Mouse (Mus musculus) cerebellum, postnatal 14 days (tissue): ENCODE measurements around the gene Coq8b.

Experiments used
- DNase-seq, 2 experiments: peaks; one replicate each; pipeline ENCODE4 v3.0.0; 2021; ENCODE audit warnings: mixed read lengths in 2 of 2

Coq8b gene

GRCm38 (mm10) chr7:27274916-27275315 lies 42.1 kb downstream of the Coq8b start:
- peak in 1 of 2 experiments; percentile 48 for DNase-seq

GRCm38 (mm10) chr7:27276021-27276420 lies 43.2 kb downstream of the Coq8b start:
- DNase-seq: no peak

GRCm38 (mm10) chr7:27277191-27277590 lies 44.4 kb downstream of the Coq8b start:
- DNase-seq: peak in 1 of 2 experiments; percentile 38

DNA sequence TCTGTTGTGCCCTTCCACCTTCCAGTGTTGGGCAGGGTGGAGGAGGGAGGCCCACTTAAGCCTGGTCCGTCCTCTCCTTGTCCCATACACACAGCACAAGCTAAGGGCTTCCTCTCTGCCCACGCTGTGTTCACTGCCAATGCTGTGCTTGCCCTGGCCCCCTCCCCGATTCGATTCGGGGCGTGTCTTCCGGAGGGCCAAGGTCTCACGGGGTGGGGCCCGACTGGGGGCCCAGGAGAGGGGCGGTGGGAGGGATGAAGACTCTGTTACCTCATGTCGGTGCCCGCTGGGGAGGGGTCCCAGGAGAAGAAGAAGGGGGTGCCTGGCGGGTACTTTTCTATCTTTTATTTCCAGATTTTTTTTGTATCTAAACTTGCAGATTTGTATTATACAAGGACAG lies 48.9 kb downstream of the Coq8b start:
- DNase-seq: no peak

DNA sequence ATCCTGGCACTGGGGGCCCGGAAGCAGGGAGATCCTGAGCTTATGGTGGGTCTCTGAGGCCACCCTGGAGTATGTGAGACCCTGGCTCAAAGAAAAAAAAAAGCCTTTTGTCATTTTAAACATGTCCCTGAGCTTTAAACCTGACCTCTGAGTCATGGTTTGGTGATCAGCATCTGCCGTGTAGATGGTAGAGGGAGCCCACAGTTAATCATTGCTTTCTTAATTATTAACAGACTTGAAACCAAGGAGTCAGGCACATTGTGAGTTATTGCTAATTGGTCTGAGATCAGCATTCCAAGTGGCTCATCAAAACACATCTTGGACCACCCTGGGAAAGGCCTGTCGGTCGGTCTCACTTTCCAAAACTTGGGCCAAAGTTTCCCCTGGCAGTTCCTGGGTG lies 49.4 kb downstream of the Coq8b start:
- no peak for DNase-seq

GRCm38 (mm10) chr7:27284865-27285697 lies 52.3 kb downstream of the Coq8b start:
- peak; percentile 61 to 69 for DNase-seq

GRCm38 (mm10) chr7:27285698-27286066 lies 52.9 kb downstream of the Coq8b start:
- DNase-seq: peak; percentile 83 to 86

- no peak for DNase-seq
Measured at GRCm38 (mm10) chr7:27288732-27289131, 55.9 kb downstream of the Coq8b start.

GRCm38 (mm10) chr7:27290555-27290954 lies 57.7 kb downstream of the Coq8b start:
- no peak for DNase-seq

DNA sequence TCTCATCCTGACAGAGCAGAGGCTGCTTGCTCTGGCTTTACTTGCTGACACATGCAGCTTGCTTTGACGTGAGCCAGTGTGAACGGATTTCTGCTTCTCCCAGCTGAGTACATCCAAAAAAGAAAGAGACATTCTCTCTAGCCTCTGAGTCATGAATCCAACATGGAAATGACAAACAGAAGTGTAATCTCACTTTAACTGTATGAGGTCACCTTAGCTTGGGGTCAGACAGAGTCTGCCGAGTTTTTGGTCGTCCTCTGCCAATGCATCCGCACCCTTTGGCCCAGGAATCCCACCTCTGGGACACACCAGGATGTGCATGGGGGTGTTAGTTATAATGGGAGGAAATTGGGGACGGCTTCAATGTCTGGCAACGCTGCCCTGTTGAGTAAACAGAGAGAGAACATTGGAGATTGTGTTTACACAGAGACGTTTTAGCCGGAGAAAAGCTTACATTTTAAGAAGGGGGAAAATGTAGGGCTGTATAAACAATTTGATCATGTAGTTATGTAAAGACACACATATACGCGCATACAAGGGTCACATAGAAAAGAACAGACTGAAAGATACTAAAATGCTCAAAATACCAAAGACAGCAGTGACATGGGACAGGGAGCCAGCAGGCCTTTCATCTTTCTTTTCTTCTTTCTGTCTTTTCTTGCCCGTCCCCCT lies 59.1 kb downstream of the Coq8b start:
- DNase-seq: no peak

GRCm38 (mm10) chr7:27295956-27296355 lies 63.1 kb downstream of the Coq8b start:
- DNase-seq: no peak

DNA sequence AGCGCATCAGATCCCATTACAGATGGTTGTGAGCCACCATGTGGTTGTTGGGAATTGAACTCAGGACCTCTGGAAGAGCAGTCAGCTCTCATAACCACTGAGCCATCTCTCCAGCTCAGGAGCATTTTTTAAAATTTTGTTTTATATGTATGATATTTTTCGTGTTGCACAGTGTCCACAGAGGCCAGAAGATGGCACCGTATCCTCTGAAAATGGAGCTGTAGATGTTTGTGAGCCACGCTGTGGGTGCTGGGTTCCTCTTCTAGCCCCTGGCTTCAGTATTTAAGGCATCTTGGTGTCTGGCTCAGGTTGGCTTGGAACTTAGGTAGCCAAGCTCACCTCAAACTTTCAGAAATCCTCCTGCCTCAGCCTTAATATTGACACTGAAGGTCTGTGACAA lies 63.7 kb downstream of the Coq8b start:
- no peak for DNase-seq

DNA sequence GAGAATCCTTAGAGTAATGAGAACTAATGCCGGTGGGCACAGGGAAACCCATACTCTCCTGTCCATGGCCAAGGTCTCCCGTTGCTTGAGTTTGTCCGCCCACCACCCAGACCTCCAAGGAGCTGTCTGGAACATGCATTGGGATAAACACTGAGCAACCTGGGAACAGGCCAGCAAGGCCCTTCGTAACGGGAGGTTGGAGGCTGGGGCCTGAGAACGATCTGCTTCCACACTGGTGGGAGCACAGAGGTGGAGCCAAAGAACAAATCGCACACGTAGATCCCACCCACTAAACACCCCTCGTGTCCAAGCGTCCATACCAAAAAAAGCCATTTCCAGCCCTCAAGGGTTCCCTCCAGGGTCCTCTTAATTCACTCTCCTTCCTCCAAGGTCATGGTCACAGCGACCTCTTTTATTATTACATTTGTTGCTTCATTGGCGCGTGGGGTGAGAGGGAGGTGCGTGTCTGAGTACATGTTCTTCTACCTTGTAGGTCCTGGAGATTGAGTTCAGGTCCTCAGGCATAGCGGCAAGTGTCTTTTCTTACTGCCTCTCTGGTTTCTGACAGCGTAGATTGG lies 65.3 kb downstream of the Coq8b start:
- DNase-seq: peak in 1 of 2 experiments; percentile 48

DNA sequence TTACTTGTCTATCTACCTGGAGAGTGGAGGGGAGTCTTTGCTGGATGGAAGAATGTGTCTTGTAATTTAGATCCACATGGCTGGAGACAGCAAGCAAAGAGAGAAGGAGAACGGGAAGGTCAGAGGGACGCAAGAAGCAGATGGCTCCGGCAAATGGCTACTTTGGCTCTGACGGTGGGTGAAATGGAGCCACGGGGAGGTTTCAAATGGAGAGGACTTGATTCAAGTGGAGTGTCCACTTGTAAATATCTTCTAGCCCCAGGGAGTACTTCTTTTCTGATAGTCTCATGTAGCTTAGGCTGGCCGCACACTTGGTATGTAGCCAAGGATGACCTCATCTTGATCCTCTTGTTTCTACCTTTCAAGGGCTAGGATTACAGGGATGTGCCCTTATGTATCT lies 66.0 kb downstream of the Coq8b start:
- DNase-seq: peak; percentile 69 to 73

DNA sequence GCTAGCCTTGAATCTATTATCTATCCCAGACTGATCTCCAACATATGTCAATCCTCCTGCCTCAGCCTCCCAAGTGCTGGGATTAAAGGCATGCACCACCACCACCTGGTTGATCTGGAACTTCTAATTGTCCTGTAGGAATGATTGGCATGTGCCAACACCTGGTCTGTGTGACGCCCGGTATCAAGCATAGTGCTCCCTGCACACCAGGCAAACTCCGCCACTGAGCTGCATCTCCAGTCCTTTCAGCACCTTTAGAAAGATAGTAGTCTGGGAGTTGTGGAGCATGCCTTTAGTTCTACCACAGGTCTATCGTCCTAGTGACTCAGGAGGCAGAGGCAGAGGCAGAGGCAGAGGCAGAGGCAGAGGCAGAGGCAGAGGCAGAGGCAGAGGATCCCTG lies 67.5 kb downstream of the Coq8b start:
- DNase-seq: no peak

DNA sequence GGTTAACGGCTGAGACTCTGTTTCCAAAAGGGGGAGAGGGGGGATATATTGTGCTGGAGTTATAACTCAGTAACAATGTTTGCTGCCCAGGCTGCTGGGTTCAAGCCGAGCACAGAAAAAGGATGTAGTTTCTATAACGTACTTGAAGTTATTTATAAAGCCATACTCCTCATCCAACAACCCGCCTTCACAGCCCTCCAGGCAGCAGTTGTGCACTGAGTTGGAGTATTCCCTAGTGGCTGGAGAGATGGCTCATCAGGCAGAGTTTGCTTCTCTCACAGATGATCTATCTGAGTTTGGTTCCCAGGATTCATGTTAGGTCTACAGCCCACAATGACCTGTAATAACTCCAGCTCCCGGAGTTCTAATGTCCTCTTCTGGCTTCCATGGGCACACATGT lies 68.0 kb downstream of the Coq8b start:
- no peak for DNase-seq

- peak; percentile 87 to 91 for DNase-seq
Measured at GRCm38 (mm10) chr7:27302172-27302571, 69.3 kb downstream of the Coq8b start.

- no peak for DNase-seq
Measured at GRCm38 (mm10) chr7:27305091-27305730, 72.4 kb downstream of the Coq8b start.

DNA sequence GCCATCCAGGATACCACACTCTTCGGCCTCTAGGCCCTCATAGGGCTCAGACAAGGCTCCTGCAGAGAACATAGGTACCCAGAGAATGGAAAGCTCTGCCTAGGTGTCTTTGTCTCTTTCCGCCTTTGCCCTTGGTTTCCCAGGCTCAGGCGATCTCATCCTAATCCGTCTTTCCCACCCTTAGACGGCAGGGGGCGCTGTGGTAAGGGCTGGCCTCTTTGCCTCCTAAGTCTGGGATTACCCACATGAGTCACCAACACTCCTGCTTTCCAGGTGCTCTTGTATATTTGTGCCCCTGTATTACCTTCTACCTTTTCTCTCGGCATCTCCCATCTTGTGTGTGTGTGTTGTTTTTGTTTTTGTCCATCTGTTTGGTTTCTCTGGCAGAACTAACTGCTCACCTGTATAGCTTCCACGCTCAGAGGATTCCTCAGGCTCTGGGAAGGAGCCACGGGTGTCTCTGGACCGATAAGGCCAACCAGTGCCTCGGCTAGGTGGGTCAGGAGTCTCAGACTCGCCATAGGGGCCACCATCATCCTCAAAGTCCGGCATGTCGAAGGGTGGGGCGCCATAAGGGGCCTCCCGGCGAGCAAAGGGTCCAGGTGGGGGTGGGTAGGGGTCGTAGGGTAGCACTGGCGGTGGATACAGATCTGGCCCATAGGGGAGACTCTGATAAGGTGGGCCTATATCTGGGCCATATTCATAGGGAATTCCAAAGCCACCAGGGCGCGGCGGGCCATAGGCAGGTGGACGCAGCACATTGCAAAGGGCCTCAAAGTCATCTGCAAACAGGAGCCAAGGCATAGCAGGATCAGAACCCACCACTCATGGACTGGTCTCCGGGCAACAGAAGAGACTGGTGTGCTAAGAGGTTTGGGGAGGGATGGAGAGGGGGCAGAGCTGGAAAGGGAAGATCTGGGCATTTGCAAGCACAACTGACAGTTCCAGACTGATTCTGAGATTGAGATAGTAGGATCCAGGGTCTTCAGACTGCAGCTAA lies 73.6 kb downstream of the Coq8b start:
- peak; percentile 60 to 84 for DNase-seq

DNA sequence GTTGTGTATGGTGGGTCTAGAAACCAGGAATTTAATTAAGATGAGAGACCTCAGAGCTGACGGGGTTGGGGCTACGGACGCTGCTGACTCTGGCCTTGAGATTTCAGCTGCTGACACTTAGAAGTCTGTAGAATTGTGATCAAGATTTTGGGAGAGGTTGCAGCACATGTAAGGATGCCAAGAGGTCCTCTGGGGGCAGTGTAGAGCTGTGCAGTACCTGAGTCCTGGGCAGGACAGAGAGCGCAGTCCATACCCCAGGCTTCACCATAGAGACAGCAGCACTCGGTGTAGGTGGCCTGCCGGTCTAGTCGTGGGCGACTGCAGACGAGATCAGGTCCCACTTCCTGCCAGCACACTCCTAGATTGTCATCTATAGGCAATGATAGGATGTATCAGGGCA lies 74.7 kb downstream of the Coq8b start:
- DNase-seq: no peak
